Mouse (Mus musculus) urinary bladder, postnatal 25 days (tissue): ENCODE measurements around the gene Klhl42.

ENCODE experiments used
- DNase-seq: peaks from one replicate; pipeline ENCODE4 v3.0.0; 2022; ENCODE audit warnings: low spot score

Klhl42 gene

GRCm38 (mm10) chr6:147091136-147092120, at the start of gene Klhl42:
Gene Klhl42, plus strand, starts transcription at chr6:147091379.
- DNase-seq, result peak; percentile 68

GRCm38 (mm10) chr6:147042291-147043290, 48.6 kb upstream of the Klhl42 start, which contains the start of gene Mrps35:
Gene Mrps35, plus strand, starts transcription at chr6:147042764.
- DNase-seq, result peak; percentile 88

- no peak for DNase-seq
Measured at GRCm38 (mm10) chr6:147043633-147044032, 47.5 kb upstream of the Klhl42 start.

- DNase-seq, result no peak
Measured at GRCm38 (mm10) chr6:147049239-147049805, 41.9 kb upstream of the Klhl42 start.

- no peak for DNase-seq
Measured at GRCm38 (mm10) chr6:147051666-147052065, 39.5 kb upstream of the Klhl42 start.

- no peak for DNase-seq
Measured at GRCm38 (mm10) chr6:147052440-147052839, 38.7 kb upstream of the Klhl42 start.

- DNase-seq, result no peak
Measured at GRCm38 (mm10) chr6:147053785-147054646, 37.2 kb upstream of the Klhl42 start.

- DNase-seq, result no peak
Measured at GRCm38 (mm10) chr6:147055374-147055977, 35.7 kb upstream of the Klhl42 start.

GRCm38 (mm10) chr6:147059326-147059725, 31.9 kb upstream of the Klhl42 start:
- DNase-seq, result no peak

GRCm38 (mm10) chr6:147061630-147062029, 29.5 kb upstream of the Klhl42 start:
- no peak for DNase-seq

- no peak for DNase-seq
Measured at GRCm38 (mm10) chr6:147062034-147062433, 29.1 kb upstream of the Klhl42 start.

- no peak for DNase-seq
Measured at GRCm38 (mm10) chr6:147062694-147063093, 28.5 kb upstream of the Klhl42 start.

- no peak for DNase-seq
Measured at GRCm38 (mm10) chr6:147064226-147064943, 26.8 kb upstream of the Klhl42 start.

- no peak for DNase-seq
Measured at GRCm38 (mm10) chr6:147064944-147065261, 26.3 kb upstream of the Klhl42 start.

- no peak for DNase-seq
Measured at GRCm38 (mm10) chr6:147075808-147076387, 15.3 kb upstream of the Klhl42 start.

- DNase-seq, result no peak
Measured at GRCm38 (mm10) chr6:147076878-147077277, 14.3 kb upstream of the Klhl42 start.

- no peak for DNase-seq
Measured at GRCm38 (mm10) chr6:147079919-147080318, 11.3 kb upstream of the Klhl42 start.

- DNase-seq, result no peak
Measured at GRCm38 (mm10) chr6:147085398-147086040, 5.7 kb upstream of the Klhl42 start.

GRCm38 (mm10) chr6:147086594-147087225, 4.5 kb upstream of the Klhl42 start, which contains the start of gene Mansc4:
Gene Mansc4, minus strand, starts transcription at chr6:147087032.
- DNase-seq, result no peak
